Mouse (Mus musculus) kidney, postnatal 0 days (tissue): Measurements from ENCODE around the gene Spaca3. TPM values are rescaled to one million over a fixed set of nuclear protein-coding genes. Genes with fewer than 3 reads are reported as not detected.

Experiments
- ATAC-seq: fragments of 200-750 bp; cut with Nextera tagmentation; replicated peaks from 2 replicates; pipeline ENCODE4 v1.8.0; 2017; ENCODE audit warnings: low read depth, moderate number of reproducible peaks, moderate TSS enrichment, moderate library complexity; ENCODE audit not compliant: low FRiP score
- DNase-seq: peaks from one replicate; pipeline ENCODE4 v3.0.0-alpha.2; 2016; ENCODE audit warnings: low spot score
- H3K27ac ChIP-seq: fragments of 300-500 bp; sonication (generic); 2 replicates; pipeline ENCODE4 v1.5.1; 2014; ENCODE audit warnings: mild to moderate bottlenecking
- H3K27me3 ChIP-seq: fragments of 300-500 bp; sonication (generic); 2 replicates; pipeline ENCODE4 v1.6.1; 2014; ENCODE audit warnings: low read length, mixed read lengths; ENCODE audit not compliant: insufficient read depth
- H3K36me3 ChIP-seq: fragments of 300-500 bp; sonication (generic); 2 replicates; pipeline ENCODE4 v1.6.1; 2014; ENCODE audit warnings: low read length, mixed read lengths; ENCODE audit not compliant: insufficient read depth
- H3K4me1 ChIP-seq: fragments of 300-500 bp; sonication (generic); replicated peaks from 2 replicates; pipeline ENCODE4 v1.6.1; 2014; ENCODE audit warnings: antibody characterized with exemption, low read length, mixed read lengths; ENCODE audit not compliant: insufficient read depth
- H3K4me2 ChIP-seq: fragments of 300-500 bp; sonication (generic); 2 replicates; pipeline ENCODE4 v1.6.1; 2014; ENCODE audit warnings: mild to moderate bottlenecking, low read length, moderate library complexity, mixed read lengths
- H3K4me3 ChIP-seq: fragments of 300-500 bp; sonication (generic); replicated peaks from 2 replicates; pipeline ENCODE4 v1.5.1; 2014; ENCODE audit warnings: low read depth, low read length
- H3K9ac ChIP-seq: fragments of 300-500 bp; sonication (generic); 2 replicates; pipeline ENCODE4 v1.6.1; 2014; ENCODE audit warnings: low read depth, low read length
- H3K9me3 ChIP-seq: fragments of 300-500 bp; sonication (generic); replicated peaks from 2 replicates; pipeline ENCODE4 v1.6.1; 2016; ENCODE audit warnings: low read length, inconsistent platforms, mixed read lengths
- CTCF ChIP-seq: IDR thresholded peaks from 2 replicates; pipeline ENCODE4 v1.5.1; 2016; ENCODE audit warnings: antibody characterized with exemption, low read depth, mild to moderate bottlenecking, moderate library complexity
- WGBS: fragments of 180-500 bp; shearing (Covaris S2); extraction: QIAGEN DNeasy Blood & Tissue Kit; methylation state at CpG from one replicate; pipeline ENCODE4 v1.1.7; 2014; 5-methylcytosine and 5-hydroxymethylcytosine counted together
- polyA plus RNA-seq: library from polyadenylated mRNA; unstranded; fragments of >200 nt; fragmentation: Nextera tagmentation; extraction: Ambion mirVana; gene quantifications from 2 replicates; pipeline ENCODE4 v1.2.1, GENCODE M21; 2015

Gene Spaca3
- polyA plus RNA-seq, 1 experiment from 2014 or later = not detected

DNA sequence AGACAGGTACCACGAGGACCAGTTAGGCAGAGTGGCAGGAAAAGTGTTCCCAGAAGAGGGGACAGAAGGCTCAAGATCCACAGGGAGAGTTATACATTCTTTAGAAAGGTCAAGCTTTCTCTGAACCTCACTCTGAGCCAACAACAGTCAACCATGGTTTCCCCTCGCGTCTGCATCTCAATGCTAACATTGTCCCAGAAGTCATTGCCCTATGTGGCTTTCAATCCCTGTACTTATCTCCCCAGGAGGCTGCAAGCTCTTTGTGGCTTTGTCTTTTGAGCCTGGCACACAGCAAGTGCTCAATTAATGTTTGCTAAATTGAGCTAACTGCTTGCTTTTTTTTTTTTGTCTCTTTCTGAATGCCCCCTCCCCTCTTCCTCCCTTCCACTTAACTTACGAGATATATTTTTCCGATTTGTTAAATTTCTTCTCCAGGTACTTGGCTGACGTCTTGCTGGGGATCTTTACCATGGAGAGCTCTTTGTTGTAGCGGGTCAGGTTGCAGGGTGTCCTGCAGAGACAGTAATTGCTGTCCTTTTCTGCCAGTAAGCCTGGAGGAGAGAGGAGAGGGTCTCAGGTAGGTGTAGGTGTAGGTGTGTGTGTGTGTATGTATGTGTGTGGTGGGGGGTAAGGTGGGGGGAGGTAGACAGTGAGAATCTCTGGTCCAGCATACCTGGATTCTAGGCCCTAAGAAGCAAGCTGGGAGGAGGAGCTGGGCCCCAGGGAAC, 31.3 kb downstream of the Spaca3 start:
- H3K9me3 ChIP-seq = no peaks in the 10 kb centered on the region
- H3K27me3 ChIP-seq = no peaks in the 10 kb centered on the region
- ATAC-seq (no peak), DNase-seq (no peak)
- WGBS = 27% methylated on average over 7 of the region's 7 CpGs
- no peak for TF ChIP-seq CTCF
- no peak overlapping the region for H3K4me3 ChIP-seq
- H3K4me2 ChIP-seq = no peak overlapping the region
- no peak overlapping the region for H3K27ac ChIP-seq
- H3K36me3 ChIP-seq = no peaks in the 10 kb centered on the region
- H3K4me1 ChIP-seq = no peaks in the 10 kb centered on the region
- H3K9ac ChIP-seq = no peak overlapping the region

DNA sequence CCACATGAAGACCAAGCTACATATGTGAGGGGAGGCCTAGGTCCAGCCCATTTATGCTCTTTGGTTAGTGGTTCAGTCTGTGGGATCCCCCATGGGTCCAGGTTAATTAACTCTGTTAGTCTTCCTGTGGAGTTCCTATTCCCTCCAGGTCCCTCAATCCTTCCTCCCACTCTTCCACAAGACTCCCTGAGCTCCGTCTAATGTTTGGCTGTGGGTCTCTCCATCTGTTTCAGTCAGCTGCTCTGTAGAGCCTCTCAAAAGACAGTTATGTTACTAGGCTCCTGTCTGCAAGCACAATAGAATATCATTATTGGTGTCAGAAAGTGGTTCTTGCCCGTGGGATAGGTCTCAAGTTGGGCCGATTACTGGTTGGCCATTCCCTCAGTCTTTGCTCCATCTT, 37.7 kb downstream of the Spaca3 start:
- H3K27me3 ChIP-seq = no peaks in the 10 kb centered on the region
- no peaks in the 10 kb centered on the region for H3K9me3 ChIP-seq
- no peak overlapping the region for H3K9ac ChIP-seq
- DNase-seq (no peak), ATAC-seq (no peak)
- no peak overlapping the region for H3K4me3 ChIP-seq
- 81% methylated on average over 3 of the region's 3 CpGs for WGBS
- TF ChIP-seq CTCF = no peak
- no peak overlapping the region for H3K27ac ChIP-seq
- no peaks in the 10 kb centered on the region for H3K4me1 ChIP-seq
- H3K36me3 ChIP-seq = no peaks in the 10 kb centered on the region
- H3K4me2 ChIP-seq = no peak overlapping the region

DNA sequence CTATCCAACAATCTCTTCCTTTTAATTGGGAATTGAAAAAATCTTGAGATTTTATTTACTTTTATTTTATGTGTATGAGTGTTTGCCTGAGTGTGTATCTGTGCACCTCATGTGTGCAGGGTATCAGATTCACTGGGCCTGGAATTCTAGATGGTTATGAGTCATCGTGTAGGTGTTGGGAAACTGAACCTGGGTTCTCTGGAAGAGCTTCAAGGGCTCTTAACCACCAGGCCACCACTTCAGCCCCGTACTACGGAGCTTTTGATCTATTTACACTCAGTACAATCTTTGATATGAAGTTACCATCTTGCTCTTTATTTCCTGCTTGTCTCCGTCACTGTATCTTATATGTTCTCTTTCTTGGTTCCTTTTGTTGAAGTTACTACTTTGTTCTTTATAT, 42.4 kb downstream of the Spaca3 start:
- Histone ChIP-seq H3K4me1 (no peaks in the 10 kb centered on the region), H3K9ac (no peak overlapping the region), H3K27ac (no peak overlapping the region), H3K4me3 (no peak overlapping the region), H3K4me2 (no peak overlapping the region), H3K36me3 (no peaks in the 10 kb centered on the region), H3K9me3 (no peaks in the 10 kb centered on the region), H3K27me3 (no peaks in the 10 kb centered on the region)
- no peak for TF ChIP-seq CTCF
- DNase-seq (no peak), ATAC-seq (no peak)
- 71% methylated on average over 4 of the region's 4 CpGs for WGBS

DNA sequence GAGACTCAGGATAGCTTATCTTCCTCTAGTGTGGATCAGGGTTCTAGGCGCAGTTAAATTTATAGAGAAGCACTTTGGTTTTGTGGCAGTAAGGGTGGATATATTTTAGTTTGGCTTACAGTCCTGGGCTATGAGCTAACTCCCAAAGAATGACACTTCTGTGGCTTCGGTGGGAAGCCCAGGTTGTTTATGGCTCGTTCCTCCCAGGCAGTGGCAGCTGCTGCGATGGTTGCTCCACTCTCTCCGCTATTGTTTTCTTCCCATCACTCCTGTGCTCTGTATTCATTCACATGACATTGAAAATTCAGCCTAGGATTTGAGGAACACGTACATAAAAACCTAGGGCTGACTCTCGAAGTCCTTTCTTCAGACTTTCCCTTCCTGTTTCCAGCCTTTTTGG, 44.5 kb downstream of the Spaca3 start:
- no peak for TF ChIP-seq CTCF
- H3K27ac ChIP-seq = no peak overlapping the region
- no peak overlapping the region for H3K4me3 ChIP-seq
- no peaks in the 10 kb centered on the region for H3K27me3 ChIP-seq
- no peaks in the 10 kb centered on the region for H3K36me3 ChIP-seq
- DNase-seq (peak; percentile 39), ATAC-seq (no peak)
- H3K4me1 ChIP-seq = no peaks in the 10 kb centered on the region
- 19% methylated on average over 7 of the region's 7 CpGs for WGBS
- no peaks in the 10 kb centered on the region for H3K9me3 ChIP-seq
- no peak overlapping the region for H3K4me2 ChIP-seq
- no peak overlapping the region for H3K9ac ChIP-seq

DNA sequence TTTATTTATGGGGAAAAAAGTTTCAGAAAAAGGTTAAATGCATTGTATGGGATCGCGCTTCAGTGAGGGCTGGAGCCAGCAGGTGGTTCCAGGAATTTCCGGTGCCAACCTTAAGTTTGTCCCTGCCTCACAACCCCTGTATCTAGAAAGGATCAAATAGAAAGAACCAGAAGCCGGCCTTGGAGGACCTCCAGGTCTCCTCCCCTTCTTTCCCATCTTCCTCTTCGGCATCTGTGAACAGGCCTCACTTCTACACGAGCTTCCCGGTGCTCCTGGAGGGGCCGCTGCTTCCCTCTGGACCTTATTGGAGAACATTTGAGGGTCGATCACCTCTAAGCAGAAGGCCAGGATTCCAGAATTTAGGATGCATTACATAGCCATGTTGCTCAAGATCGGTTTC, 45.3 kb downstream of the Spaca3 start:
- H3K9ac ChIP-seq = no peak overlapping the region
- no peak for ATAC-seq
- no peak overlapping the region for H3K27ac ChIP-seq
- DNase-seq = no peak
- no peaks in the 10 kb centered on the region for H3K9me3 ChIP-seq
- no peak overlapping the region for H3K4me3 ChIP-seq
- H3K4me1 ChIP-seq = no peaks in the 10 kb centered on the region
- no peaks in the 10 kb centered on the region for H3K27me3 ChIP-seq
- no peak for TF ChIP-seq CTCF
- 72% methylated on average over 10 of the region's 10 CpGs for WGBS
- no peaks in the 10 kb centered on the region for H3K36me3 ChIP-seq
- no peak overlapping the region for H3K4me2 ChIP-seq

DNA sequence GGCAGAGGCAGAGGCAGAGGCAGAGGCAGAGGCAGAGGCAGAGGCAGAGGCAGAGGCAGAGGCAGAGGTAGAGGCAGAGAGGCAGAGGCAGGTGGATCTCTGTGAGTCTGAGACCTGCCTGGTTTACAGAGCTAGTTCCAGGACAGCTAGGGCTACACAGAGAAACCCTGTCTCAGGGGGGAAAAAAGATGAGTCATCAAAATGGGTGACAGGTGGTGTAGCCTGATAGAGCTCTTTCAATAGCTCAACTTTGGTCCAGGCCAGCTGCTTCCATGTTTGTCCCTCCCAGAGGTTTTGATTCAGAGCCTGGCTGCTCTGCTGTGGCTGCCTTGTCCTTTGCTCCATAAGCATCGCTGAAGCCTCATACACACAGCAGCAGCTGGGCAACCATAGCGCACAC, 46.4 kb downstream of the Spaca3 start:
- Histone ChIP-seq H3K9me3 (no peaks in the 10 kb centered on the region), H3K36me3 (no peaks in the 10 kb centered on the region), H3K27me3 (no peaks in the 10 kb centered on the region), H3K4me3 (no peak overlapping the region), H3K27ac (no peak overlapping the region), H3K4me2 (no peak overlapping the region), H3K4me1 (no peaks in the 10 kb centered on the region), H3K9ac (no peak overlapping the region)
- WGBS = 93% methylated on average over 2 of the region's 2 CpGs
- DNase-seq = no peak
- no peak for ATAC-seq
- no peak for TF ChIP-seq CTCF

DNA sequence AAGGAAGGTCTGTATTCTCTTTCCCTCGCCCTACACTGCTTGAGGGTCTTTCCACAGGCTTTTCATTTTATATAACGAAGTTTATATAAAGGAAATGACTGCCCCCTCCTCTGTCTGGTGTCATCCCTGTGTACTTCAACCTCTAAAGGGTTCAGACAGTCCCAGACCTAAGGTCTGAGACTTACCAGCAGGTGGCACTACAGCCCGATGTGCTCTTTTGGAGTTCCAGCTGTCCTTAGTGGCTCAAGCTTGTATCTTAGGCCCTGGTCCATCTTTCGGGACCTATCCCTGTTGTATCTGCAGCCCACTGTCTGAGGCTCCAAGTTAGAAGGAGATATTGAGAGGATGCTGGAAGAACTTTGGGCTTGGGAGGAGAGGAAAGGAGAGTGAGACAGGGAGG, 48.3 kb downstream of the Spaca3 start:
- ATAC-seq (no peak), DNase-seq (peak; percentile 74)
- H3K36me3 ChIP-seq = no peaks in the 10 kb centered on the region
- H3K4me1 ChIP-seq = no peaks in the 10 kb centered on the region
- H3K9me3 ChIP-seq = no peaks in the 10 kb centered on the region
- no peak overlapping the region for H3K4me2 ChIP-seq
- peak; percentile 79 for TF ChIP-seq CTCF
- no peak overlapping the region for H3K27ac ChIP-seq
- no peaks in the 10 kb centered on the region for H3K27me3 ChIP-seq
- H3K9ac ChIP-seq = no peak overlapping the region
- no peak overlapping the region for H3K4me3 ChIP-seq
- WGBS = 42% methylated on average over 4 of the region's 4 CpGs
